Mouse (Mus musculus) stomach, embryonic 16.5 days (tissue): Measurements from ENCODE around the gene Mmp15. TPM values are rescaled to one million over a fixed set of nuclear protein-coding genes. Genes with fewer than 3 reads are reported as not detected.
A peak's percentile ranks its signal among the peaks of the same experiment; 100 is the strongest.

Experiments
- ATAC-seq: fragments of 200-750 bp; cut with Nextera tagmentation; 2 replicates; pipeline ENCODE4 v1.8.0; 2017; ENCODE audit warnings: moderate number of reproducible peaks, moderate TSS enrichment; ENCODE audit not compliant: insufficient read depth, low FRiP score
- H3K27ac ChIP-seq: fragments of 300-500 bp; sonication (generic); 2 replicates; pipeline ENCODE4 v1.5.1; 2014; ENCODE audit warnings: low read length
- H3K27me3 ChIP-seq: fragments of 300-500 bp; sonication (generic); 2 replicates; pipeline ENCODE4 v1.6.1; 2014; ENCODE audit warnings: low read length, control low read depth, mixed read lengths; ENCODE audit not compliant: control insufficient read depth, insufficient read depth
- H3K36me3 ChIP-seq: fragments of 300-500 bp; sonication (generic); 2 replicates; pipeline ENCODE4 v1.6.1; 2014; ENCODE audit warnings: low read length; ENCODE audit not compliant: control insufficient read depth, insufficient read depth
- H3K4me1 ChIP-seq: fragments of 300-500 bp; sonication (generic); 2 replicates; pipeline ENCODE4 v1.6.1; 2014; ENCODE audit warnings: low read length, control low read depth, mixed read lengths; ENCODE audit not compliant: control insufficient read depth, insufficient read depth
- H3K4me2 ChIP-seq: fragments of 300-500 bp; sonication (generic); 2 replicates; pipeline ENCODE4 v1.6.1; 2014; ENCODE audit warnings: low read depth, low read length, mixed read lengths
- H3K4me3 ChIP-seq: fragments of 300-500 bp; sonication (generic); replicated peaks from 2 replicates; pipeline ENCODE4 v1.5.1; 2014; ENCODE audit warnings: mild to moderate bottlenecking, low read length
- H3K9ac ChIP-seq: fragments of 300-500 bp; sonication (generic); 2 replicates; pipeline ENCODE4 v1.6.1; 2014; ENCODE audit warnings: low read length
- H3K9me3 ChIP-seq: fragments of 300-500 bp; sonication (generic); replicated peaks from 2 replicates; pipeline ENCODE4 v1.6.1; 2016; ENCODE audit warnings: low read length, control low read depth; ENCODE audit not compliant: control insufficient read depth
- WGBS: fragments of 180-500 bp; shearing (Covaris S2); extraction: QIAGEN DNeasy Blood & Tissue Kit; methylation state at CpG from one replicate; pipeline ENCODE4 v1.1.7; 2014; 5-methylcytosine and 5-hydroxymethylcytosine counted together
- polyA plus RNA-seq: library from polyadenylated mRNA; unstranded; fragments of >200 nt; fragmentation: Nextera tagmentation; extraction: Ambion mirVana; gene quantifications from 2 replicates; pipeline ENCODE4 v1.2.1, GENCODE M21; 2015

The Mmp15 gene
- polyA plus RNA-seq, 1 experiment from 2014 or later: 13.4 TPM

GRCm38 (mm10) chr8:95332437-95333199, 19.4 kb upstream of the Mmp15 start:
- 15% methylated on average over 21 of the region's 21 CpGs for WGBS

GRCm38 (mm10) chr8:95335706-95336105, 16.4 kb upstream of the Mmp15 start:
- no peak for ATAC-seq
- WGBS: 83% methylated on average over 1 of the region's 1 CpGs

More at GRCm38 (mm10) chr8:95332437-95333199, 19.4 kb upstream of the Mmp15 start:
- peaks cover 12% of the 10 kb centered on the region for H3K4me1 ChIP-seq
- peak overlapping the region; percentile 94 for H3K9ac ChIP-seq
- ATAC-seq: no peak
- peak overlapping the region; percentile 91 for H3K4me2 ChIP-seq
- no peaks in the 10 kb centered on the region for H3K9me3 ChIP-seq
- peak overlapping the region; percentile 75 for H3K4me3 ChIP-seq
- H3K27ac ChIP-seq: peak overlapping the region; percentile 98
- H3K27me3 ChIP-seq: no peaks in the 10 kb centered on the region
- peaks cover 28% of the 10 kb centered on the region for H3K36me3 ChIP-seq

GRCm38 (mm10) chr8:95336363-95336762, 15.7 kb upstream of the Mmp15 start:
- Histone ChIP-seq H3K9ac (no peak overlapping the region), H3K36me3 (peaks cover 19% of the 10 kb centered on the region; the same call in 1 of the 2 replicates), H3K4me3 (no peak overlapping the region), H3K4me2 (no peak overlapping the region), H3K4me1 (no peaks in the 10 kb centered on the region), H3K9me3 (no peaks in the 10 kb centered on the region), H3K27me3 (no peaks in the 10 kb centered on the region), H3K27ac (no peak overlapping the region)
- ATAC-seq: no peak

More at GRCm38 (mm10) chr8:95335706-95336105, 16.4 kb upstream of the Mmp15 start:
- Histone ChIP-seq H3K27me3 (no peaks in the 10 kb centered on the region), H3K9ac (no peak overlapping the region), H3K4me3 (no peak overlapping the region), H3K4me1 (peaks cover 3% of the 10 kb centered on the region), H3K36me3 (peaks cover 19% of the 10 kb centered on the region; the same call in 1 of the 2 replicates), H3K27ac (no peak overlapping the region), H3K4me2 (no peak overlapping the region), H3K9me3 (no peaks in the 10 kb centered on the region)

GRCm38 (mm10) chr8:95341721-95342120, 10.3 kb upstream of the Mmp15 start:
- no peak overlapping the region for H3K9ac ChIP-seq
- H3K4me3 ChIP-seq: no peak overlapping the region
- H3K4me1 ChIP-seq: peaks cover under 1% of the 10 kb centered on the region; the same call in 1 of the 2 replicates
- WGBS: 56% methylated on average over 5 of the region's 5 CpGs
- H3K4me2 ChIP-seq: no peak overlapping the region
- peak; percentile 45; the same call in 1 of the 2 replicates for ATAC-seq
- H3K9me3 ChIP-seq: no peaks in the 10 kb centered on the region
- no peaks in the 10 kb centered on the region for H3K27me3 ChIP-seq
- peaks cover 14% of the 10 kb centered on the region; the same call in 1 of the 2 replicates for H3K36me3 ChIP-seq
- peak overlapping the region; percentile 28; the same call in 1 of the 2 replicates for H3K27ac ChIP-seq

- ATAC-seq: no peak
These were observed 7.4 kb upstream of the Mmp15 start for GRCm38 (mm10) chr8:95344668-95345067.

GRCm38 (mm10) chr8:95346643-95347545, 5.2 kb upstream of the Mmp15 start:
- peaks cover 4% of the 10 kb centered on the region; the same call in 1 of the 2 replicates for H3K36me3 ChIP-seq
- peaks cover 19% of the 10 kb centered on the region for H3K4me1 ChIP-seq
- peak overlapping the region; percentile 31; the same call in 1 of the 2 replicates for H3K9ac ChIP-seq
- H3K9me3 ChIP-seq: no peaks in the 10 kb centered on the region
- H3K27ac ChIP-seq: no peak overlapping the region; the same call in 1 of the 2 replicates
- no peak overlapping the region for H3K4me2 ChIP-seq
- no peak overlapping the region for H3K4me3 ChIP-seq
- no peak for ATAC-seq
- 20% methylated on average over 8 of the region's 8 CpGs for WGBS
- 0 out of 2 replicates have a peak, but pooled peaks cover 3% of the 10 kb centered on the region for H3K27me3 ChIP-seq

More at GRCm38 (mm10) chr8:95344668-95345067, 7.4 kb upstream of the Mmp15 start:
- Histone ChIP-seq H3K4me2 (no peak overlapping the region), H3K27me3 (no peaks in the 10 kb centered on the region), H3K4me1 (peaks cover 19% of the 10 kb centered on the region), H3K4me3 (no peak overlapping the region), H3K9me3 (no peaks in the 10 kb centered on the region), H3K9ac (no peak overlapping the region), H3K27ac (no peak overlapping the region), H3K36me3 (peaks cover 5% of the 10 kb centered on the region; the same call in 1 of the 2 replicates)
- 79% methylated on average over 6 of the region's 6 CpGs for WGBS

GRCm38 (mm10) chr8:95348356-95348755, 3.7 kb upstream of the Mmp15 start:
- 0 out of 2 replicates have a peak, but pooled peaks cover 3% of the 10 kb centered on the region for H3K27me3 ChIP-seq
- peak overlapping the region; percentile 46 for H3K9ac ChIP-seq
- H3K4me2 ChIP-seq: no peak overlapping the region
- H3K9me3 ChIP-seq: no peaks in the 10 kb centered on the region
- H3K36me3 ChIP-seq: peaks cover 4% of the 10 kb centered on the region; the same call in 1 of the 2 replicates
- ATAC-seq: no peak
- peaks cover 19% of the 10 kb centered on the region for H3K4me1 ChIP-seq
- WGBS: 87% methylated on average over 2 of the region's 2 CpGs
- peak overlapping the region; percentile 64 for H3K27ac ChIP-seq
- no peak overlapping the region for H3K4me3 ChIP-seq

- no peaks in the 10 kb centered on the region for H3K9me3 ChIP-seq
- H3K9ac ChIP-seq: peak overlapping the region; percentile 46
- peak overlapping the region; percentile 64 for H3K27ac ChIP-seq
- H3K4me1 ChIP-seq: peaks cover 23% of the 10 kb centered on the region
- 52% methylated on average over 19 of the region's 19 CpGs for WGBS
- 0 out of 2 replicates have a peak, but pooled peaks cover 3% of the 10 kb centered on the region for H3K27me3 ChIP-seq
- ATAC-seq: no peak
- H3K4me3 ChIP-seq: no peak overlapping the region
- peaks cover 3% of the 10 kb centered on the region; the same call in 1 of the 2 replicates for H3K36me3 ChIP-seq
- H3K4me2 ChIP-seq: no peak overlapping the region
These were observed 3.0 kb upstream of the Mmp15 start for GRCm38 (mm10) chr8:95348811-95349630.
